Mouse (Mus musculus): ENCODE results near the gene Fbl. TPM values are rescaled to one million over a fixed set of nuclear protein-coding genes. Genes with fewer than 3 reads are reported as not detected.
A peak's percentile ranks its signal among the peaks of the same experiment; 100 is the strongest.
"Not testable (repeated sequence)": the region's sequence is repeated elsewhere in the genome, so short reads cannot be mapped to it uniquely, and the experiment has no call there.

The Fbl gene
- total RNA-seq, 4 experiments from 2014 or later: 31.1 to 33.6 (median 32.1) TPM

DNA sequence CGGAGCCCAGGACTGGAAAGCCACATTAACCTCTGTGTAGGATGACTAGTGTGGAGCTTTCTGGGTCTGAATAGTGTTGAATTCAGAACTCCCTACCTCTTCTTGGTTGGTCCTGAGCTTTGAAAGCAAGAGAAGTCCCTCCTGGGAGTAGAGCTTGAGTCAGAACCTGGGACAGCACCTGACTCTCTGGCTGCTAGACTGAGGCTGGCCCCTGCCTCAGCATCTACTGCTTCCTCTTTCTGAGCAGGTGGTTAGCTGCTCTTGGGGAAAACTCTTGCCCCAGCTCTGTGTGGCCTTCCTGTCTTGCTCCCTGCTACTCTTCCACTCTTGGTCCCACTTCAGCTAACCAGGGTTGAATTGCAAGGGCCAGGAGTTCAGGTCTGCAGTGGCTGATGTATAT, 22.4 kb downstream of the Fbl start:
- no peak for DNase-seq (ENCODE audit: low spot score)

DNA sequence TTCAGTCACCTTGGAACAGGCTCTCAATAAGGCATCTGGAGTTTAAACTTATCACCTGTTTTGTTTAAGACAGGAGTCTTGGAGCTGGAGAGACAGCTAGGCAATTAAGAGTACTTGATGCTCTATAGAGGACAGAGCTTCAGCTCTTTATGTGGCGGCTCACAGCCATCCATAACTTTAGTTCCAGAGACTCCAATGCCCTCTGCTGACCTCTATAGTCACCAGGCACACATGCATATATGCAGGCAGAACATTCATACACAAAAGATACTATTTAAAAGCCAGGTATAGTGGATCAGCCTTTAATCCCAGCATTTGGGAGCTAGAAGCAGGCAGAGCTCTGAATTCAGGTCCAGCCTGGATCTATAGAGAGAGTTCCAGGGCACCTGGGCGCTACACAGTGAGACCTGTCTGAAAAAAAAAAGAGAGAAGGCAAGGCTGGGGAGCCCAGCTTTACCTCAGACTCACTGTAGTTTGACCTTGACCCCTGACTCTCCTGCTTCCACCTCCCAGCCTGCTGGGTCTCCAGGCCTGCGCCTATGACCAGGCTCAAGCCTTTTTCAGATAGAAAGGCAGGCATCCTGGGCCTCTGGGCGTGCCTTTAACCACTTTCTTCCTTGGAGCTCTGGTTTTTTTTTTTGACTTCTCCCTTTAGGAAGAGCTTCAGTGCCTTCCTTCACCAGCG, 26.0 kb downstream of the Fbl start:
- DNase-seq (ENCODE audit: low spot score): no peak

DNA sequence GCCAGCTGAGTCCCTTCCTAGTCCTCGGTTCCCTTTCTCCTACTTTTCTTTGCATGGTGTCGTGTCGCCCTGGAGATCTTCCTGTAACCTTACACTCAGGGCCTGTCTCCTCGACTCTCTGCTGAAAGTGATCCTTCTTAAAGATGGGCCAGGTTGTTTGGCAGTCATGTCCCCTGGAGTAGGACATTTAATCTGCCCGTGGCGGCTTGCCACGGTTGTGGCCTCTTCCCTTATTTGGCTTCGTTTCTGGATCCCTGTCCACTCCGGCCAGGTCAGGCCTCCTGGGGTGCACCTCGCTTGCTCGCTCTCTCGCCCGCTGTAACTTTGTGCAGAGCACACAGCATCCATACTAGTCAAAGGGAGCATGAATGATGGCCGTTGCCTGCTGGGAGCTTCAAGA, 27.0 kb downstream of the Fbl start:
- no peak for DNase-seq (ENCODE audit: low spot score)

DNA sequence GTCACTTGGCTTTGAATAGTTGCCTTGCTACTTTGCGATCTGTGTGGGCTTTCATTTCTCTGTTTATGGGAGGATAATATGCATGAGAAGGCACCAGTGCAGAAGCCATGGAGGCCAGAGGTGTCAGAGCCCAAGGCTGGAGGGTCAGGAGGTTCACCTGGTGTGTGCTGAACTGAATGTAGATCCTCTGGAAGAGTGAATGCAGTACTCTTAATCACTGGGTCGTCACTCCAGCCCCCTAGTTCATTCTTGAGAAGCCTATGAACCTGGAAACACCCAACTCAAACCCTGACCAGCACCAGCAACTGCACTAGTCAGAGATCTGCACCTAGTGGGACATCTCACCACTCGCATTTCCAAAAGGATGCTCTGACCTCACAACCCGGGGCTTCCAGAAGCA, 29.5 kb downstream of the Fbl start:
- no peak for DNase-seq (ENCODE audit: low spot score)

DNA sequence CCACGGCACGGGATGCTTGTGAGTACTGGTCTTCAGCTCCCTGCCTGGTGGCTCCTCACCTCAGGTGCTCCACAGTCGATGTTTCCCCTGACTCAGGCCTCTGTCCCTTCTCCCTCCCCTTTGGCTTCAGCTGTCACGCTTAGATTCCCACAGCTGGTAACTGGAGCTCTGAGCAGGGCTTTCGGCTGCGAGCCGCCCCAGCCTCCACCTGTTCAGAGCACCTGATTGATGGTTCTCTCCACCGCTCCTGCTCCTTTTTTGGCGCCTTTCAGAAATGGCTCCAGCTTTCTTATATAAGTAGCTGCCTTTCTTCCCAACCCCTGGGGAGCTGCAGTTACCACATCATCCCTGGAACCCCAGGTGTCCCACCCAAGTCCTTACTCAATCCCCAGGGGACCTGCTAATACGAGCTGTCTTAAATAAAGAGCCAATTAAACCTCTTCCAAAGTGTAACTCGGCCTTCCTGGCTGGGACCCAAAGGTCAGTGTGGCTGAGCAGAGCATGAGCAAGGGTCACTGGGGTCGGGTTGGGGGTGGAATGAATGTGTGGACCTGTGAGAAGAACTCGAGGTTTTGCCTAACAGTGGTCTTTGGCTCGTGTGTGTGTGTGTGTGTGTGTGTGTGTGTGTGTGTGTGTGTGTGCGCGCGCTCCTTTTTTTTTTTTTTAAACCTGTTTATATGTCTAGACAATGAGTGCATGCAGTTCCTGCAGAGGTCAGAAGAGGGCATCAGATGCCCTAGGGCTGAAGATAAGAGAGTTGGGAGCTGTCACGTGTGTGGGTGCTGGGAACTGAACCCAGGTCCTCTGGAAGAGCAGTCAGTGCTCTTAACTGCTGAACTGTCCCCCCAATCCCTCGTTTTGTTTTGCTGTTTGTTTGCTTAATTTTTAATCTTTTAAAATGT, 33.9 kb downstream of the Fbl start:
- no peak for DNase-seq (ENCODE audit: low spot score)

DNA sequence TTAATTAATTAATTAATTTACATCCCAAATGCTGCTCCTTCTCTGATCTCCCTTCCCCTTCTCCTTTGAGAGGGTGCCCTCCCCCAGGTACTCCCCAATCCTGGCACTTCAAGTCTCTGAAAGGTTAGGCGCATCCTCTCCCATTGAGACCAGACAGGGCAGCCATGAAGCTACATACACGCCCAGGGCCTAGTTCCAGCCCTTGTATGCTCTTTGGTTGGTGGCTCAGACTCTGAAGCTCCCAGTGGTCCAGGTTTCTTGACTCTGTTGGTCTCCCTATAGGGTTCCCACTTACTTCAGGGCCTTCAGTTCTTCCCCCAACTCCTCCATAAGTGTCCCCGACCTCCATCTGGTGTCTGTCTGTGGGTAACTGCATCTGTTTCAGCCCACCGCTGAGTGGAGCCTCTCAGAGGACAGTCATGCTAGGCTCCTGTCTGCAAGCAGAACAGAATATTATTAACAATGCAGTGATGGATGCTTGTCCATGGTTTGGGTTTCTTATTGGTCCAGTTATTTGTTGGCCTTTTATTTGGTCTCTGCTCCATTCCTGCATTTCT, 36.6 kb downstream of the Fbl start:
- DNase-seq (ENCODE audit: low spot score): no peak

DNA sequence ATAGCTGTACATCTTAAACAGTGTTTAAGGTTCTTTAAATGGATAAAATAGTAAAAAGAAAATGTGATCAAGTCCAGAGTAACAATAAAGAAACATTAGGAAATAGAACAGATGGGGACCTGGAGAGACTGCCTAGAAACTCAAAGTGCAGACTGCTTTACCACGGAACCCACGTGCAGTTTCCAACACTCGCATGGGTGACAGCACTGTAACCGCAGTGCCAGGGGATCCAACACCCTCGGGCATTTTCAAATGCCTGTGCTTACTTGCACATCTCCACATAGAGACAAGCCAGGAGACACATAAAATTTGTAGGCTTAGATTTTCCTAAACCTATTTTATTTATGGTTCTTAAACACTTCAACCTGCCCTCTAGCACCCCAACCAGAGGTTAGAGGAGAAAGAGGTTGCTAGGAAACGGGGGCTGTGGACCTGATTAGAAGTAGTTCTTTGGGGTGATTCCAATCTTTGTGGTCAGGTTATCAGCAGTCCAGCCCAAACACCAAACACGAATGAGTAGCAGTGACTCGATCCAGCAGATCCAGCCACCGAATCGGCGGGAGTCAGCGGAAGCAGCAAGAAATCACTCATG, 39.0 kb downstream of the Fbl start:
- no peak for DNase-seq (ENCODE audit: low spot score)

DNA sequence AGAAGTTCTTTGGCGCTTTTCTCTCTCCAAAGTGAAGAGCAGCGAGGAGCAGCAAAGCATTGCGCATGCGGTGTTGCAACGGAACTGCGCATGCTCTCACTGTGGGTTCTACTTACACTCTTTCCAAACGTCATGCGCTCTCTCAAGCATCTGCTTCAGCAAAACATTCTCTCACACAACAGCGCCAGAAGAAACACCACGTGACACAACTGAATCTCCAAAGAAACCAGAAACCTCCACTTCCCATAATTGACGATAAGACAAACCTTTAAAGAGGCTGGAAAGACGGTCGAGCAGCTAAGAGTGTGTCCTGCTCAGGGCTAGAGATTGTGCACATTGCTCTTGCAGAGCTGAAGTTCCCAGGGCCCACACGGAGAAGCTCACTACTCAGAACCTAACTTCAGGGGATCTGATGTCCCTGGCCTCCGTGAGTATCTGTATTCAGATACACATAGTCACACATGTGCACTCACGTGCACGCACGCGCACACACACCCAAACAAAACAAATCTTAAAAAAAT, 39.5 kb downstream of the Fbl start:
- DNase-seq (ENCODE audit: low spot score): peak; percentile 73

DNA sequence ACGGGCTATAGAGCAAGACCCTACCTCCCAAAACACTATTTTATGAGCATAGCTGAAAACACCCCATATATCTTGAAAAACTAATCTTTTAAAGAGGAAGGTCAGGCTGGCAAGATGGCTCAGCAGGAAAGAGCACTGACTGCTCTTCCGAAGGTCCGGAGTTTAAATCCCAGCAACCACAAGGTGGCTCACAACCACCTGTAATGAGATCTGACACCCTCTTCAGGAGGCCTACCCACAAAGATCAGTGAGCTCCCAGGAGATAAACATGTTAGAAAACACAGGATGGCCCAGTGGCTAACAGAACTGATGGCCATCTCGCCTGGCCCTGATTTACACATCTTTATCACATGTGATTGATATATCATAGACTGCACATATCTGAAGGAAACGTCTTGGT, 41.2 kb downstream of the Fbl start:
- no peak for DNase-seq (ENCODE audit: low spot score)

DNA sequence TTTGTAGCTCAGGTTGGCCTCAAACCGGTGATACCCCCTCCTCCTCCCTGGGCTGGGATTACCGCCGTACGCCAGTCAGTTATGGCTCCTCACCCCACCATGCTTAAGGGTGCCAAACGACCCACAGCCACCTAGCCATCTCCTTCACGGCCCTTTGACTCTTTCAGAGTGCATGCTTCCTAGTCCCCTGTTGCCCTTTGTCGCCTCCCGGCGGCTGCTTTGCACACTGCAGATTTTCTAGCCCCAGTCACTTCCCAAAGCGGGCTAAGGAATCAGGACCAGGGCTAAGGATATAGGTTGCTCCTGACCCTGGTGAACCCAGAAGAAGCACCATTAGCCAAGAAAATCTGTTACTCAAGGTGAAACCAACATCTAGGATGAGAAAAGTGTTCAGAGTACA, 44.6 kb downstream of the Fbl start:
- DNase-seq (ENCODE audit: low spot score): peak; percentile 48

DNA sequence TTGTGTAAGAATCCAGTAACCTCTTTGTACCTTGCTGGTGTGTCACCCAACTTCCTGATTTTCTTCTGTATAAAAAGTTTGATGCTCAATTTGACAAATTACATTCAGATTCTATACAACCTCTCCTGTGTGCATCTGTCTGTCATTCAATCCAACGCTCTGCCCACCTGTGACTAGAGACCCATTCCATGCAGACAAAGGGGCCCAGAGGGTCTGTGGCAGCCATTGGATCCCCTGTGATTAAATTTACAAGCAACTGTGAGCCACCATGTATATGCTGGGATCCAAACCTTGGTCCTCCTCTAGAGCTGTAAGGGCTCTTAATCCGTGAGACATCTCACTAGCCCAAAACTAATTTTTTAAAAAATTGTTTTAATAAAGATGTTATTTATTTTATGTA, 46.4 kb downstream of the Fbl start:
- DNase-seq (ENCODE audit: low spot score): not testable (repeated sequence)

DNA sequence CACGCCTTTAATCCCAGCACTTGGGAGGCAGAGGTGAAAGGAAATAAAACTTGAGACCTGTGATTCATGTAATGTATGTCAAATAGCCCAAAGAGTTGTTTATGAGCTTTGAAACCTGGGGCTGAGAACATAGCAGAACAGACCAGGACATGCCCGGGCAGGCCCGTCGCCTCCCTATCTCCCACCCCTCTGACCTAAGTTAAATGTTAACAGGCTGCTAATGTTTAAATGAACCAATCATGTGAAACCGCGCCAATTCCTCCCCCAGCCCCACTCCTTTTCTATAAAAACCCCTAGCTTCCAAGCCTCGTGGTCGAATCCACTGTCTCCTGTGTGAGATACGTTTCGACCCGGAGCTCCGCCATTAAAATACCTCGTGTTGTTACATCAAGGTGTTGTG, 48.3 kb downstream of the Fbl start:
- DNase-seq (ENCODE audit: low spot score): not testable (repeated sequence)

DNA sequence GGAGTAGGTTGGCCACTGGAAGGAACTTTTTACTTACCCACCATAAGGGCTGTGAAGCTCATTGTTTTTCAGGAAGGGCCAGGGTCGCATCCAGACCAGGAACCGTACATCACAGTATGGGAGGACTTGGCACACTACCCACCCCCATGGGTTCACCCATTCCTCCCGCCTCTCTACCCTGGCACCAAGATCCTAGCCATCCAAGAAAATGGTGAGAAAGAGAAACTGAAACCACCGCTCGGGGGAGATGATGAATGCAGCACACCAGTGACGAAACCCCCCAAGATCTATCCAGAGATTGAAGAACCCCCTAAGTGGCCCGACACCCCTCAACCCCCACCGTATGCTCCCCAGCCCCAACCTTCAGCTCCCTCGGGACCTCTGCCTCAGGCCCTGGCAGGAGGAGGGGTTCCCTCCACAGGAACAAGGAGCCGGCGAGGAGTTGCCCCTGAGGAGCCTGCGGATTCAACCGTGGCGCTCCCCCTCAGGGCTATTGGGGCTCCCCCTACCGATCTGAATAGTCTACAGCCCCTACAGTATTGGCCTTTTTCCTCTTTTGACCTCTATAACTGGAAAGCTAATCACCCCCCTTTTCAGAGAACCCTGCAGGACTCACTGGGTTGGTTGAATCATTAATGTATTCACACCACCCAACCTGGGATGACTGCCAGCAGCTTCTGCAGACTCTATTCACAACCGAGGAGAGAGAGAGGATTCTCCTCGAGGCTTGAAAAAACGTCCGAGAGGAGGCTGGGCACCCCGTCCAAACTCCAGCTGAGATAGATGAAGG, 49.6 kb downstream of the Fbl start:
- not testable (repeated sequence) for DNase-seq (ENCODE audit: low spot score)

DNA sequence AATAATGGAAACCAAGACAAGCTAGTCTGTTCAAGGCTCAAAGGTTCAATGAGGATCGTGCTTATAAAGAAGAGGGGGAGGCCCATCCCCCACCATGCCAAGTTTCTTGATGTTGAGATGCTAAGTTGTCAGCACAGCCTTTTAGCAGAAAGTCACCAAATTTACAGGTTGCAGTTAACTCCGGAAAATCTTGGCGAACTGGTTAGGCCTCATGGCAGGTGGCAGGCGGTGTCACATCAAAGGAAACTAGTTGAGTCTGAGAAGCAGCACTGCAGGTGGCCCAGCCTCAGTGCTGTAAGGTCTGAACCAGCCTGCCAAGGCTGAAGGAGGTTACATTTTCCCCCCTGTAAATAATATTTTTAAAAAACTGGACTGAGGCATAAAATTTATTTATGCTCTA, 57.3 kb downstream of the Fbl start:
- DNase-seq (ENCODE audit: low spot score): not testable (repeated sequence)

DNA sequence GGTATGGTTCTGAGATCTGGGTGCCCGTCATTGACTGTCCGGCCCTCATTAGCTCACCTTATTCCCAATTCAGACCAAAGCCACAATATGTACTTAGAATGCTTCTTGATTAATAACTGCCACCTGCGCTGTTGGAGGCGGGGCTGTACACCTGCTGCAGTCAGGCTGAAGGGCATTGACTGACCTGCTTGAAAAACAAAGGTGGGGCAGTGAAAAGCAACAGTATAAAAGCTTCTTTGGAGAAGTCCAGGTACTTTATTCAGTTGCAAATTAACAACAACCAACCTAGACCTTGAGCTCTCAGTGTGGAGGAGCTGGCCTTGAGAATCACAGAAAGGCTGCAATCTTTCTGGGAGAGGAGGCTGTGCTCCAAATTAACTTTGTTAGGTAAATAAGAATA, 57.9 kb downstream of the Fbl start:
- DNase-seq (ENCODE audit: low spot score): not testable (repeated sequence)

Other genes starting within 250 kb of the Fbl start
- 1 to 10 TPM; 4.3 to 7.0 (median 5.8) TPM for gene Zfp974, start 240.2 kb upstream of the Fbl start, total RNA-seq (2022)
- gene Zfp780b, start 190.5 kb upstream of the Fbl start, total RNA-seq (2022): 1 to 10 TPM; 7.3 to 8.2 (median 7.8) TPM
- gene Zfp850, start 155.6 kb upstream of the Fbl start, total RNA-seq (2022): 1 to 10 TPM in 1 of 4 experiments, under 1 TPM in 3; 0.65 to 1.1 (median 0.85) TPM
- 10 to 100 TPM; 72.5 to 86.7 (median 82.7) TPM for gene Psmc4, start 119.6 kb upstream of the Fbl start, total RNA-seq (2022)
- not detected for gene Fcgbp, start 98.5 kb upstream of the Fbl start, total RNA-seq (2022)
- not detected for gene 9530053A07Rik, start 40.2 kb upstream of the Fbl start, total RNA-seq (2022)
- 10 to 100 TPM; 24.0 to 34.6 (median 31.8) TPM for gene Dyrk1b, start 9.8 kb downstream of the Fbl start, total RNA-seq (2022)
- gene Eid2, start 98.2 kb downstream of the Fbl start, total RNA-seq (2022): 10 to 100 TPM; 11.8 to 14.4 (median 13.3) TPM
- 10 to 100 TPM; 13.7 to 16.8 (median 15.2) TPM for gene Eid2b, start 108.0 kb downstream of the Fbl start, total RNA-seq (2022)
- gene Selenov, start 121.5 kb downstream of the Fbl start, total RNA-seq (2022): not detected
- not detected for gene Dll3, start 132.5 kb downstream of the Fbl start, total RNA-seq (2022)
- 10 to 100 TPM; 59.2 to 68.5 (median 64.4) TPM for gene Timm50, start 142.4 kb downstream of the Fbl start, total RNA-seq (2022)
- gene Supt5, start 169.0 kb downstream of the Fbl start, total RNA-seq (2022): 10 to 100 TPM; 56.0 to 63.2 (median 57.6) TPM
- gene Rps16, start 180.9 kb downstream of the Fbl start, total RNA-seq (2022): 100 to 1,000 TPM; 472 to 574 (median 541) TPM
- gene Plekhg2, start 202.9 kb downstream of the Fbl start, total RNA-seq (2022): 10 to 100 TPM in 3 of 4 experiments, 1 to 10 TPM in 1; 8.9 to 13.2 (median 11.2) TPM
- 10 to 100 TPM; 12.2 to 40.6 (median 16.5) TPM for gene Zfp36, start 210.5 kb downstream of the Fbl start, total RNA-seq (2022)
- gene Med29, start 223.0 kb downstream of the Fbl start, total RNA-seq (2022): 10 to 100 TPM; 19.5 to 24.0 (median 22.2) TPM
- gene Paf1, start 223.2 kb downstream of the Fbl start, total RNA-seq (2022): 10 to 100 TPM; 35.7 to 44.4 (median 39.1) TPM

Data from heart, adult 8-10 months (tissue).